Comparison of ENCODE assay signal across 8 mouse cellular contexts in the genomic region with DNA sequence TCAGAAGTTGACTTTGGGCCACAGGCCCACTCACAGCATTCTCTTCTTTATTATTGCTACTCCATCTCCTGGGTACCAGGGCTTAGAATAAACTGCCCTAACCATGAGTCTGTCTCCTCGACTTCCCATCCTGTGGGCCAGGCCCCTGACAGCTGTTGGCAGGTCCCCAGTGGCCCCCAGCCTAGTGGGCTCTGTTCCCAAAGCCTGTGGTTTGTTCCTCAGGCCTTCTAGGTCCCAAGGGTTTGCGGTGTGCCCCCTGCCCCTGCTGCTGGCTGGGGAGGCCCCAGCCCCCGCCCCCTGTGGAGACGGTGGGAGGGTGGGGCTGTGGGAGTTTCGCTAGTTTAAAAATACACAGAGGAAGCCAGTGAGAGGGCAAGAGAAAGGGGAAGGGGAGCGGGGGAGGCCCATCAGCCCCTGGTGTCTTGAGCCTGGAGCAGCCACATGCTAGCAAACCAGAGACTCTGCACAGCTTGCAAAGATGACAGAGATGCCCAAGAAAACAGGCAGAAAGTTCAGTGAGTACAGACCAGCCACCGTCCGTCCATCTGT. TPM values are rescaled to one million over a fixed set of nuclear protein-coding genes. Genes with fewer than 3 reads are reported as not detected.
DNase-seq lines count a peak whose midpoint lies in the region; ATAC-seq and TF ChIP-seq lines count a peak whose summit lies in the region.

TSS of gene Sh2d3c (plus strand) at position 375 of the 549 bp plus-strand sequence.

- H3K27ac ChIP-seq in CH12.LX (ENCODE audit: insufficient read depth, low read depth), result peak within 1 kb of the TSS; percentile 90
- H3K27ac ChIP-seq in heart, embryonic 10.5 days, result peak within 1 kb of the TSS; percentile 57
- peak within 1 kb of the TSS; percentile 55 for H3K27ac ChIP-seq in liver, postnatal 0 days (ENCODE audit: low read depth)
- H3K27ac ChIP-seq in olfactory bulb, adult 2 months (ENCODE audit: insufficient read depth, low read depth, low read length), result no peak within 1 kb of the TSS

- dilution Hi-C loops in CH12.LX (cut with MboI; ENCODE audit: extremely low pct_ligation_motif_present, extremely low pct_unique_long_range_greater_than_20kb, low sequenced_read_pairs), result no loop called here

- no peak for TF ChIP-seq CTCF in CH12.LX (conservative IDR thresholded peaks at IDR 0.05 in 1 of 2, IDR thresholded peaks at IDR 0.05 in 1 of 2; ENCODE audit: low read depth in 2 of 2, low read length in 2 of 2)
- no peak for TF ChIP-seq CTCF in liver, postnatal 0 days (IDR thresholded peaks at IDR 0.05; ENCODE audit: low read depth)
- no peak for TF ChIP-seq CTCF in olfactory bulb, adult 2 months (IDR thresholded peaks at IDR 0.05; ENCODE audit: insufficient read depth, low read depth, low read length)

- TF ChIP-seq RAD21 in CH12.LX (IDR thresholded peaks at IDR 0.05; ENCODE audit: low read depth, low read length), result no peak

- H3K4me2 ChIP-seq in CH12.LX (ENCODE audit: insufficient read depth, low read depth, poor library complexity, severe bottlenecking), result peak within 1 kb of the TSS; percentile 67
- peak within 1 kb of the TSS; percentile 67 for H3K4me2 ChIP-seq in liver, postnatal 0 days (ENCODE audit: low read depth, low read length)

- peak within 1 kb of the TSS; percentile 90 for H3K9ac ChIP-seq in CH12.LX (ENCODE audit: insufficient read depth, low read depth)
- peak within 1 kb of the TSS; percentile 50 for H3K9ac ChIP-seq in liver, postnatal 0 days (replicated peaks)

- peak; percentile 14; the same call in 1 of the 2 replicates for ATAC-seq in liver, postnatal 0 days

- peak; percentile 73 for DNase-seq in CH12.LX (ENCODE audit: extremely low read depth)
- no peak for DNase-seq in adrenal gland, postnatal 25 days
- no peak for DNase-seq in heart, embryonic 10.5 days (ENCODE audit: low spot score)
- peak; percentile 80 for DNase-seq in kidney, postnatal 14 days
- peak; percentile 61 for DNase-seq in liver, postnatal 0 days
- DNase-seq in cerebellum, adult 8-10 months, result no peak
- no peak for DNase-seq in MN1 (ENCODE audit: low spot score)

- peak within 1 kb of the TSS; percentile 61 to 94 (median 84) for H3K4me3 ChIP-seq in CH12.LX (replicated peaks in 1 of 3; ENCODE audit: low read depth in 2 of 3, low read length in 2 of 3, poor library complexity in 1 of 3)
- 0 out of 2 replicates have a peak within 1 kb of the TSS, but pooled peaks have one; percentile 13 for H3K4me3 ChIP-seq in heart, embryonic 10.5 days
- H3K4me3 ChIP-seq in liver, postnatal 0 days (ENCODE audit: low read depth, low read length), result peak within 1 kb of the TSS; percentile 39
- H3K4me3 ChIP-seq in olfactory bulb, adult 2 months (ENCODE audit: insufficient read depth, low read depth, low read length), result no peak within 1 kb of the TSS

- peaks cover 37 to 61% of the 10 kb centered on the region in 2 experiments for H3K4me1 ChIP-seq in CH12.LX (ENCODE audit: control insufficient read depth in 1 of 2, insufficient read depth in 2 of 2)
- peaks cover 27% of the 10 kb centered on the region for H3K4me1 ChIP-seq in heart, embryonic 10.5 days
- 0 out of 2 replicates have a peak, but pooled peaks cover 12% of the 10 kb centered on the region for H3K4me1 ChIP-seq in liver, postnatal 0 days (ENCODE audit: insufficient read depth)
- peaks cover 11% of the 10 kb centered on the region; the same call in 1 of the 2 replicates for H3K4me1 ChIP-seq in olfactory bulb, adult 2 months (ENCODE audit: control insufficient read depth, insufficient read depth, low read length)

- H3K36me3 ChIP-seq in CH12.LX (replicated peaks in 1 of 2; ENCODE audit: control insufficient read depth in 1 of 2, insufficient read depth in 1 of 2, low read length in 1 of 2), result peaks cover 10 to 29% of the 10 kb centered on the region in 2 experiments
- H3K36me3 ChIP-seq in heart, embryonic 10.5 days, result no peaks in the 10 kb centered on the region
- H3K36me3 ChIP-seq in liver, postnatal 0 days (replicated peaks; ENCODE audit: insufficient read depth, low read length), result no peaks in the 10 kb centered on the region

- peak; percentile 76 for TF ChIP-seq POLR2A in CH12.LX (IDR thresholded peaks at IDR 0.05; ENCODE audit: low read depth, low read length)
- TF ChIP-seq POLR2A in olfactory bulb, adult 2 months (IDR thresholded peaks at IDR 0.05; ENCODE audit: insufficient read depth, low read depth, low read length), result no peak

- H3K9me3 ChIP-seq in CH12.LX (replicated peaks; ENCODE audit: low read length), result peaks cover 10% of the 10 kb centered on the region
- no peaks in the 10 kb centered on the region for H3K9me3 ChIP-seq in heart, embryonic 10.5 days
- no peaks in the 10 kb centered on the region for H3K9me3 ChIP-seq in liver, postnatal 0 days (ENCODE audit: low read length)

- no peaks in the 10 kb centered on the region for H3K27me3 ChIP-seq in CH12.LX (replicated peaks)
- no peaks in the 10 kb centered on the region for H3K27me3 ChIP-seq in heart, embryonic 10.5 days (ENCODE audit: insufficient read depth, poor library complexity, severe bottlenecking)
- no peaks in the 10 kb centered on the region for H3K27me3 ChIP-seq in liver, postnatal 0 days (ENCODE audit: insufficient read depth, low read length)

- in situ Hi-C loops in CH12.LX (cut with MboI; ENCODE audit: low pct_ligation_motif_present, low pct_unique_long_range_greater_than_20kb, low sequenced_read_pairs), result no loop called here

- WGBS in heart, embryonic 10.5 days, result 36% methylated on average over 8 of the region's 8 CpGs
- 20% methylated on average over 8 of the region's 8 CpGs for WGBS in liver, postnatal 0 days (ENCODE audit: insufficient replicate concordance)
- 36% methylated on average over 8 of the region's 8 CpGs for WGBS in olfactory bulb, adult 2 months

- peaks cover 27% of the 10 kb centered on the region for H3K79me2 ChIP-seq in CH12.LX (replicated peaks; ENCODE audit: control insufficient read depth, extremely low read depth, insufficient read depth, poor library complexity, severe bottlenecking)

- no peak; the same call in 1 of the 2 replicates for TF ChIP-seq EP300 in CH12.LX (IDR thresholded peaks at IDR 0.05; ENCODE audit: low read length)
- no peak for TF ChIP-seq EP300 in liver, postnatal 0 days (IDR thresholded peaks at IDR 0.05; ENCODE audit: low read depth)

TF ChIP-seq in CH12.LX, 34 proteins besides CTCF, POLR2A, EP300 and RAD21 (continues in another document):
- TF ChIP-seq ZC3H11A (IDR thresholded peaks at IDR 0.05; ENCODE audit: low read depth, low read length), result no peak
- TF ChIP-seq USF1 (IDR thresholded peaks at IDR 0.05; ENCODE audit: low read depth, low read length), result no peak
- no peak for TF ChIP-seq JUN (IDR thresholded peaks at IDR 0.05; ENCODE audit: insufficient read depth, low read depth, low read length)
- TF ChIP-seq MAZ (IDR thresholded peaks at IDR 0.05; ENCODE audit: low read depth, low read length), result peak; percentile 97
- peak; percentile 52; the same call in 1 of the 2 replicates for TF ChIP-seq IRF4 (IDR thresholded peaks at IDR 0.05; ENCODE audit: low read depth, low read length)
- TF ChIP-seq MEF2A (IDR thresholded peaks at IDR 0.05; ENCODE audit: borderline replicate concordance, low read depth, low read length), result peak; percentile 82; the same call in 1 of the 2 replicates
- TF ChIP-seq SMC3 (IDR thresholded peaks at IDR 0.05; ENCODE audit: low read depth, low read length), result no peak
- TF ChIP-seq PAX5 (IDR thresholded peaks at IDR 0.05; ENCODE audit: low read length), result no peak
- no peak for TF ChIP-seq ZMIZ1 (IDR thresholded peaks at IDR 0.05; ENCODE audit: low read depth, low read length)
- TF ChIP-seq BHLHE40 (IDR thresholded peaks at IDR 0.05; ENCODE audit: low read depth, low read length), result peak; percentile 20; the same call in 1 of the 2 replicates
- no peak; the same call in 1 of the 2 replicates for TF ChIP-seq NELFE (IDR thresholded peaks at IDR 0.05; ENCODE audit: low read depth, low read length)
- no peak for TF ChIP-seq JUND (conservative IDR thresholded peaks at IDR 0.05; ENCODE audit: low read depth, low read length)
- no peak for TF ChIP-seq CHD1 (IDR thresholded peaks at IDR 0.05; ENCODE audit: low read depth, low read length)
- TF ChIP-seq CHD2 (IDR thresholded peaks at IDR 0.05; ENCODE audit: low read length), result no peak
- peak; percentile 80 for TF ChIP-seq ETS1 (conservative IDR thresholded peaks at IDR 0.05; ENCODE audit: low read depth, low read length)
- no peak for TF ChIP-seq GABPA (IDR thresholded peaks at IDR 0.05; ENCODE audit: insufficient replicate concordance, low read depth, low read length)
- TF ChIP-seq MYC (IDR thresholded peaks at IDR 0.05; ENCODE audit: low read depth, low read length), result peak; percentile 36; the same call in 1 of the 2 replicates
- peak; percentile 73 for TF ChIP-seq TBP (conservative IDR thresholded peaks at IDR 0.05; ENCODE audit: low read depth, low read length)
- TF ChIP-seq ZKSCAN1 (IDR thresholded peaks at IDR 0.05; ENCODE audit: borderline replicate concordance, low read depth, low read length), result no peak
- TF ChIP-seq POLR2AphosphoS2 (IDR thresholded peaks at IDR 0.05; ENCODE audit: low read depth, low read length), result no peak
- no peak for TF ChIP-seq USF2 (conservative IDR thresholded peaks at IDR 0.05; ENCODE audit: low read depth, low read length)
- TF ChIP-seq RCOR1 (conservative IDR thresholded peaks at IDR 0.05; ENCODE audit: low read depth, low read length), result 0 out of 2 replicates have a peak, but pooled peaks have one; percentile 49
- no peak for TF ChIP-seq MAFK (IDR thresholded peaks at IDR 0.05; ENCODE audit: insufficient replicate concordance, low read length)
- 0 out of 2 replicates have a peak, but pooled peaks have one; percentile 6 for TF ChIP-seq ELF1 (IDR thresholded peaks at IDR 0.05; ENCODE audit: low read depth, low read length)
- no peak for TF ChIP-seq ZNF384 (IDR thresholded peaks at IDR 0.05; ENCODE audit: low read depth, low read length)
- TF ChIP-seq KAT2A (IDR thresholded peaks at IDR 0.05; ENCODE audit: insufficient replicate concordance, low read length), result no peak
- 0 out of 2 replicates have a peak, but pooled peaks have one; percentile 1 for TF ChIP-seq UBTF (IDR thresholded peaks at IDR 0.05; ENCODE audit: low read depth, low read length)
- TF ChIP-seq MAX (IDR thresholded peaks at IDR 0.05; ENCODE audit: low read length), result no peak; the same call in 1 of the 2 replicates
- no peak for TF ChIP-seq HCFC1 (IDR thresholded peaks at IDR 0.05; ENCODE audit: low read depth, low read length)

RNA-seq across cellular contexts. Expression of gene Sh2d3c, which starts in this region (rescaled TPM):
- 10.2 and 11.1 TPM in 2 replicates for total RNA-seq in CH12.LX (2012; rRNA removed)
- 4.8 and 5.1 TPM in 2 replicates for total RNA-seq in CH12.LX (2014; rRNA removed)
- 22.0 and 25.8 TPM in 2 replicates for polyA plus RNA-seq in CH12.LX (2012; ENCODE audit: insufficient read length, low read depth)
- total RNA-seq in adrenal gland, postnatal 25 days (2021), result 14.3 and 23.7 TPM in 2 replicates
- 34.8 and 35.4 TPM in 2 replicates for polyA plus RNA-seq in heart, embryonic 10.5 days (2016; fragmentation: Nextera tagmentation; extraction: Ambion mirVana)
- polyA plus RNA-seq in liver, postnatal 0 days (2015; fragmentation: Nextera tagmentation; extraction: Ambion mirVana), result 7.6 and 8.3 TPM in 2 replicates
- not detected in 2 replicates for polyA plus RNA-seq in olfactory bulb, adult 2 months (2012; ENCODE audit: insufficient read depth, insufficient read length, low replicate concordance, missing spikeins)

Comparison
In these comparisons a context has a peak if more than half of its experiments do, and no peak if none do; other contexts are left out.
1. DNase-seq: peak in CH12.LX (single experiment), kidney, postnatal 14 days (single experiment) and liver, postnatal 0 days (single experiment); none in adrenal gland, postnatal 25 days (single experiment), heart, embryonic 10.5 days (single experiment), cerebellum, adult 8-10 months (single experiment) and MN1 (single experiment).